Mouse (Mus musculus) CH12.LX (cell line): ENCODE data around the gene Timm29. TPM values are rescaled to one million over a fixed set of nuclear protein-coding genes. Genes with fewer than 3 reads are reported as not detected.

Experiments used
- DNase-seq: peaks from one replicate; pipeline ENCODE4 v3.0.0-alpha.2; 2013; ENCODE audit errors: extremely low read depth
- H3K27ac ChIP-seq: 2 replicates; pipeline ENCODE4 v1.5.1; 2012; ENCODE audit warnings: low read depth, mild to moderate bottlenecking, control low read depth, moderate library complexity; ENCODE audit not compliant: insufficient read depth
- H3K27me3 ChIP-seq: replicated peaks from 2 replicates; pipeline ENCODE3; 2012; ENCODE audit warnings: inconsistent platforms
- H3K36me3 ChIP-seq, 2 experiments: replicated peaks in 1 of 2; 2 replicates each; pipeline versions ENCODE3 to v1.6.1; 2012; ENCODE audit warnings: inconsistent platforms in 1 of 2, low read length in 1 of 2, mild to moderate bottlenecking in 1 of 2, mixed read lengths in 1 of 2, moderate library complexity in 1 of 2; ENCODE audit not compliant: control insufficient read depth in 1 of 2, insufficient read depth in 1 of 2
- H3K4me1 ChIP-seq, 2 experiments: 2 replicates each; pipeline ENCODE4 v1.6.1; 2012; ENCODE audit warnings: inconsistent platforms in 1 of 2, moderate library complexity in 1 of 2; ENCODE audit not compliant: insufficient read depth in 2 of 2, control insufficient read depth in 1 of 2
- H3K4me2 ChIP-seq: 2 replicates; pipeline ENCODE4 v1.6.1; 2012; ENCODE audit warnings: low read depth, mild to moderate bottlenecking, control low read depth; ENCODE audit not compliant: poor library complexity, insufficient read depth, severe bottlenecking
- H3K4me3 ChIP-seq, 3 experiments: fragments of 150-350 bp in 1 of 3; sonication (generic) in 1 of 3; replicated peaks in 1 of 3; 2 replicates each; pipeline versions ENCODE3 to v1.5.1; 2011 to 2012; ENCODE audit warnings: low read depth in 2 of 3, low read length in 2 of 3, mild to moderate bottlenecking in 2 of 3, moderate library complexity in 2 of 3, control low read depth in 1 of 3, improper control_type of control experiment in 1 of 3, inconsistent platforms in 1 of 3, mixed read lengths in 1 of 3; ENCODE audit not compliant: poor library complexity in 1 of 3
- H3K79me2 ChIP-seq: replicated peaks from 2 replicates; pipeline ENCODE4 v1.6.1; 2012; ENCODE audit warnings: mild to moderate bottlenecking, moderate library complexity; ENCODE audit not compliant: control insufficient read depth, poor library complexity, insufficient read depth, severe bottlenecking; ENCODE audit errors: extremely low read depth
- H3K9ac ChIP-seq: 2 replicates; pipeline ENCODE4 v1.6.1; 2012; ENCODE audit warnings: low read depth, mild to moderate bottlenecking, control low read depth, moderate library complexity; ENCODE audit not compliant: insufficient read depth
- H3K9me3 ChIP-seq: replicated peaks from 2 replicates; pipeline ENCODE3; 2012; ENCODE audit warnings: low read length, inconsistent platforms, mixed read lengths
- CTCF ChIP-seq, 2 experiments: IDR thresholded peaks in 1 of 2; conservative IDR thresholded peaks in 1 of 2; 2 replicates each; pipeline ENCODE4 v1.5.1; 2011 to 2012; ENCODE audit warnings: low read depth in 2 of 2, low read length in 2 of 2, improper control_type of control experiment in 1 of 2, inconsistent platforms in 1 of 2, mild to moderate bottlenecking in 1 of 2, moderate library complexity in 1 of 2
- ELF1 ChIP-seq: IDR thresholded peaks from 2 replicates; pipeline ENCODE4 v1.6.1; 2014; ENCODE audit warnings: low read depth, mild to moderate bottlenecking, inconsistent platforms, low read length, improper control_type of control experiment
- GABPA ChIP-seq: IDR thresholded peaks from 2 replicates; pipeline ENCODE4 v1.6.1; 2012; ENCODE audit warnings: low read depth, low read length, improper control_type of control experiment, inconsistent platforms; ENCODE audit not compliant: insufficient replicate concordance
- IRF4 ChIP-seq: IDR thresholded peaks from 2 replicates; pipeline ENCODE4 v1.6.1; 2014; ENCODE audit warnings: low read depth, mild to moderate bottlenecking, inconsistent platforms, low read length, improper control_type of control experiment
- KAT2A ChIP-seq: IDR thresholded peaks from 2 replicates; pipeline ENCODE4 v1.6.1; 2012; ENCODE audit warnings: low read length, improper control_type of control experiment, inconsistent platforms; ENCODE audit not compliant: insufficient replicate concordance
- MAX ChIP-seq: IDR thresholded peaks from 2 replicates; pipeline ENCODE4 v1.6.1; 2011; ENCODE audit warnings: low read length, improper control_type of control experiment
- MYC ChIP-seq: IDR thresholded peaks from 2 replicates; pipeline ENCODE4 v1.6.1; 2011; ENCODE audit warnings: low read depth, mild to moderate bottlenecking, improper control_type of control experiment, low read length
- NELFE ChIP-seq: IDR thresholded peaks from 2 replicates; pipeline ENCODE4 v1.6.1; 2011; ENCODE audit warnings: low read depth, low read length, improper control_type of control experiment
- NRF1 ChIP-seq: IDR thresholded peaks from 2 replicates; pipeline ENCODE4 v1.6.1; 2014; ENCODE audit warnings: low read depth, mild to moderate bottlenecking, inconsistent platforms, low read length, improper control_type of control experiment, moderate library complexity
- RAD21 ChIP-seq: IDR thresholded peaks from 2 replicates; pipeline ENCODE4 v1.6.1; 2011; ENCODE audit warnings: low read depth, mild to moderate bottlenecking, low read length, improper control_type of control experiment, moderate library complexity
- SMC3 ChIP-seq: IDR thresholded peaks from 2 replicates; pipeline ENCODE4 v1.6.1; 2011; ENCODE audit warnings: low read depth, low read length, improper control_type of control experiment
- TBP ChIP-seq: conservative IDR thresholded peaks from 2 replicates; pipeline ENCODE4 v1.6.1; 2011; ENCODE audit warnings: low read depth, low read length, improper control_type of control experiment
- ZC3H11A ChIP-seq: IDR thresholded peaks from 2 replicates; pipeline ENCODE4 v1.6.1; 2012; ENCODE audit warnings: low read depth, mild to moderate bottlenecking, inconsistent platforms, low read length, improper control_type of control experiment
- dilution Hi-C: fragments of 300-500 bp; cut with MboI; formaldehyde crosslinking; loops from 2 replicates; pipeline ENCODE4 v1.14.3; 2020; ENCODE audit warnings: low sequenced_read_pairs; ENCODE audit not compliant: extremely low pct_unique_long_range_greater_than_20kb, extremely low pct_ligation_motif_present
- in situ Hi-C: fragments of 300-500 bp; cut with MboI; formaldehyde crosslinking; loops from 3 replicates; pipeline ENCODE4 v1.14.3; 2019; ENCODE audit warnings: low sequenced_read_pairs, low pct_ligation_motif_present, low pct_unique_long_range_greater_than_20kb, mixed read lengths
- polyA plus RNA-seq: library from polyadenylated mRNA; unstranded; fragments of >175 nt; gene quantifications from 2 replicates; pipeline ENCODE4 v1.2.1, GENCODE M21; 2012; ENCODE audit warnings: low read depth; ENCODE audit not compliant: insufficient read length
- total RNA-seq, 2 experiments: library from RNA; depleted of rRNA; stranded (reverse); fragments of 300-350 nt in 1 of 2; fragments of >200 nt in 1 of 2; gene quantifications; 2 replicates each; pipeline ENCODE4 v1.2.3; 2012 to 2014

The Timm29 gene
- total and polyA plus RNA-seq, 3 experiments, result 12.0 to 34.6 (median 19.5) TPM

GRCm38 (mm10) chr9:21601722-21602399 is 9.3 kb downstream of the Timm29 start:
- dilution Hi-C loops (no loop called here), in situ Hi-C loops (loop anchor here (5.0 kb wide), 1 partner anchor 210 kb away; no protein-coding TSS in a partner anchor)
- Histone ChIP-seq H3K27ac (no peak overlapping the region), H3K36me3 (peaks cover 0 to 10% of the 10 kb centered on the region in 2 experiments), H3K4me2 (no peak overlapping the region), H3K9me3 (no peaks in the 10 kb centered on the region), H3K79me2 (no peaks in the 10 kb centered on the region), H3K4me3 (no peak overlapping the region), H3K4me1 (peaks cover 0 to 8% of the 10 kb centered on the region in 2 experiments; a peak in 1 of 4 replicates), H3K9ac (no peak overlapping the region), H3K27me3 (no peaks in the 10 kb centered on the region)
- TF ChIP-seq NELFE, result no peak
- peak; percentile 97 for TF ChIP-seq RAD21
- TF ChIP-seq ZC3H11A, result peak; percentile 50
- 0 out of 2 replicates have a peak, but pooled peaks have one; percentile 11 for TF ChIP-seq NRF1
- TF ChIP-seq IRF4, result no peak
- peak; percentile 74; the same call in 1 of the 2 replicates for TF ChIP-seq MYC
- TF ChIP-seq SMC3, result peak; percentile 92
- TF ChIP-seq MAX, result 0 out of 2 replicates have a peak, but pooled peaks have one; percentile 31
- peak; percentile 60 to 94 for TF ChIP-seq CTCF (conservative IDR thresholded peaks at IDR 0.05 in 1 of 2, IDR thresholded peaks at IDR 0.05 in 1 of 2; ENCODE audit: low read depth in 2 of 2, low read length in 2 of 2)
- peak; percentile 87 for DNase-seq

- no peaks in the 10 kb centered on the region for H3K9me3 ChIP-seq
- no peak overlapping the region for H3K9ac ChIP-seq
- no peaks in the 10 kb centered on the region for H3K79me2 ChIP-seq
- no peak overlapping the region for H3K4me3 ChIP-seq
- TF ChIP-seq ELF1 (no peak), CTCF (conservative IDR thresholded peaks at IDR 0.05 in 1 of 2, IDR thresholded peaks at IDR 0.05 in 1 of 2; ENCODE audit: low read depth in 2 of 2, low read length in 2 of 2) (peak in 1 of 2 experiments; percentile 28; a peak in 1 of 4 replicates), GABPA (no peak), IRF4 (no peak), TBP (no peak), KAT2A (no peak), RAD21 (no peak)
- H3K27ac ChIP-seq, result no peak overlapping the region
- dilution Hi-C loops (no loop called here), in situ Hi-C loops (loop anchor here (5.0 kb wide), 1 partner anchor 208 kb away; no protein-coding TSS in a partner anchor)
- no peak overlapping the region for H3K4me2 ChIP-seq
- DNase-seq, result no peak
- peaks cover 0 to 6% of the 10 kb centered on the region in 2 experiments for H3K36me3 ChIP-seq
- H3K27me3 ChIP-seq, result no peaks in the 10 kb centered on the region
- H3K4me1 ChIP-seq, result peaks cover 2 to 14% of the 10 kb centered on the region in 2 experiments
These were observed 11.6 kb downstream of the Timm29 start for GRCm38 (mm10) chr9:21604119-21604518.
